Mouse (Mus musculus): ENCODE measurements around the gene Abcg1. TPM values are rescaled to one million over a fixed set of nuclear protein-coding genes. Genes with fewer than 3 reads are reported as not detected.

The Abcg1 gene
- polyA plus RNA-seq, 1 experiment, result 0.94 TPM

- no peaks in the 10 kb centered on the region for H3K79me2 ChIP-seq (ENCODE audit: control insufficient read depth, insufficient read depth)
- no peaks in the 10 kb centered on the region for H3K36me3 ChIP-seq (ENCODE audit: control insufficient read depth, insufficient read depth)
- H3K4me3 ChIP-seq, result no peak overlapping the region
- TF ChIP-seq USF1 (IDR thresholded peaks at IDR 0.05; ENCODE audit: low read depth) (no peak), TCF3 (IDR thresholded peaks at IDR 0.05; ENCODE audit: insufficient read length, low read depth) (no peak), SRF (IDR thresholded peaks at IDR 0.05; ENCODE audit: control insufficient read depth, insufficient read length, low read depth) (no peak), MAX (IDR thresholded peaks at IDR 0.05; ENCODE audit: low read depth) (no peak), POLR2AphosphoS2 (IDR thresholded peaks at IDR 0.05; ENCODE audit: insufficient read length, low read depth) (no peak), MYOG (IDR thresholded peaks at IDR 0.05; ENCODE audit: control insufficient read depth in 1 of 3, insufficient read depth in 1 of 3, insufficient read length in 2 of 3, low read depth in 2 of 3) (no peak), E2F4 (IDR thresholded peaks at IDR 0.05; ENCODE audit: insufficient read depth) (no peak), MYOD1 (IDR thresholded peaks at IDR 0.05; ENCODE audit: control insufficient read depth in 1 of 3, insufficient read length in 2 of 3, low read depth in 2 of 3) (no peak)
- peaks cover 10% of the 10 kb centered on the region for H3K27me3 ChIP-seq (ENCODE audit: control insufficient read depth, insufficient read depth, insufficient read length)
- H3K4me2 ChIP-seq (ENCODE audit: low read depth), result no peak overlapping the region
- no peak overlapping the region for H3ac ChIP-seq (ENCODE audit: control insufficient read depth, insufficient read length)
Observed at GRCm38 (mm10) chr17:31061346-31062095, 4.0 kb downstream of the Abcg1 start.

- TF ChIP-seq POLR2AphosphoS2 (IDR thresholded peaks at IDR 0.05; ENCODE audit: insufficient read length, low read depth), result no peak
- 0 out of 2 replicates have a peak, but pooled peaks have one; percentile 7 for TF ChIP-seq CEBPB (IDR thresholded peaks at IDR 0.05; ENCODE audit: insufficient read depth, poor library complexity, severe bottlenecking)
- Histone ChIP-seq H3K27me3 (ENCODE audit: control insufficient read depth, insufficient read depth, insufficient read length) (no peaks in the 10 kb centered on the region), H3K36me3 (ENCODE audit: control insufficient read depth, insufficient read depth) (no peaks in the 10 kb centered on the region), H3K79me2 (ENCODE audit: control insufficient read depth, insufficient read depth) (no peaks in the 10 kb centered on the region), H3ac (ENCODE audit: control insufficient read depth, insufficient read length) (no peak overlapping the region), H3K4me3 (no peak overlapping the region), H3K4me2 (ENCODE audit: low read depth) (no peak overlapping the region)
Observed at GRCm38 (mm10) chr17:31066058-31066457, 8.6 kb downstream of the Abcg1 start.

GRCm38 (mm10) chr17:31067051-31067450 is 9.6 kb downstream of the Abcg1 start:
- Histone ChIP-seq H3K79me2 (ENCODE audit: control insufficient read depth, insufficient read depth) (no peaks in the 10 kb centered on the region), H3K4me3 (no peak overlapping the region), H3K27me3 (ENCODE audit: control insufficient read depth, insufficient read depth, insufficient read length) (no peaks in the 10 kb centered on the region), H3ac (ENCODE audit: control insufficient read depth, insufficient read length) (no peak overlapping the region), H3K4me2 (ENCODE audit: low read depth) (no peak overlapping the region), H3K36me3 (ENCODE audit: control insufficient read depth, insufficient read depth) (no peaks in the 10 kb centered on the region)
- no peak for TF ChIP-seq TCF3 (IDR thresholded peaks at IDR 0.05; ENCODE audit: insufficient read length, low read depth)
- no peak for TF ChIP-seq MYOG (IDR thresholded peaks at IDR 0.05; ENCODE audit: control insufficient read depth in 1 of 3, insufficient read depth in 1 of 3, insufficient read length in 2 of 3, low read depth in 2 of 3)
- TF ChIP-seq E2F4 (IDR thresholded peaks at IDR 0.05; ENCODE audit: insufficient read depth), result no peak
- TF ChIP-seq USF1 (IDR thresholded peaks at IDR 0.05; ENCODE audit: low read depth), result no peak
- TF ChIP-seq CEBPB (IDR thresholded peaks at IDR 0.05; ENCODE audit: insufficient read depth, poor library complexity, severe bottlenecking), result no peak
- no peak for TF ChIP-seq POLR2AphosphoS2 (IDR thresholded peaks at IDR 0.05; ENCODE audit: insufficient read length, low read depth)
- no peak for TF ChIP-seq TCF12 (IDR thresholded peaks at IDR 0.05; ENCODE audit: insufficient read depth, poor library complexity, severe bottlenecking)
- TF ChIP-seq POLR2A (IDR thresholded peaks at IDR 0.05; ENCODE audit: insufficient read length, low read depth), result no peak

- Histone ChIP-seq H3K36me3 (ENCODE audit: control insufficient read depth, insufficient read depth) (no peaks in the 10 kb centered on the region), H3K79me2 (ENCODE audit: control insufficient read depth, insufficient read depth) (no peaks in the 10 kb centered on the region), H3K27me3 (ENCODE audit: control insufficient read depth, insufficient read depth, insufficient read length) (no peaks in the 10 kb centered on the region), H3K4me2 (ENCODE audit: low read depth) (no peak overlapping the region), H3ac (ENCODE audit: control insufficient read depth, insufficient read length) (no peak overlapping the region), H3K4me3 (no peak overlapping the region)
- TF ChIP-seq CEBPB (IDR thresholded peaks at IDR 0.05; ENCODE audit: insufficient read depth, poor library complexity, severe bottlenecking), result no peak
Observed at GRCm38 (mm10) chr17:31069121-31069520, 11.6 kb downstream of the Abcg1 start.

GRCm38 (mm10) chr17:31069845-31070244 is 12.4 kb downstream of the Abcg1 start:
- Histone ChIP-seq H3K4me2 (ENCODE audit: low read depth) (no peak overlapping the region), H3K79me2 (ENCODE audit: control insufficient read depth, insufficient read depth) (no peaks in the 10 kb centered on the region), H3K4me3 (no peak overlapping the region), H3K36me3 (ENCODE audit: control insufficient read depth, insufficient read depth) (no peaks in the 10 kb centered on the region), H3K27me3 (ENCODE audit: control insufficient read depth, insufficient read depth, insufficient read length) (no peaks in the 10 kb centered on the region), H3ac (ENCODE audit: control insufficient read depth, insufficient read length) (no peak overlapping the region)
- TF ChIP-seq POLR2AphosphoS2 (IDR thresholded peaks at IDR 0.05; ENCODE audit: insufficient read length, low read depth), result no peak
- TF ChIP-seq REST (IDR thresholded peaks at IDR 0.05; ENCODE audit: insufficient read depth, insufficient read length), result no peak
- no peak for TF ChIP-seq TCF3 (IDR thresholded peaks at IDR 0.05; ENCODE audit: insufficient read length, low read depth)

Measured in myocyte (in vitro differentiated cells).